Mouse (Mus musculus) hindbrain, embryonic 12.5 days (tissue): ENCODE measurements around the gene Proz. TPM values are rescaled to one million over a fixed set of nuclear protein-coding genes. Genes with fewer than 3 reads are reported as not detected.

Source experiments
- ATAC-seq: fragments of 200-750 bp; cut with Nextera tagmentation; 2 replicates; pipeline ENCODE4 v1.8.0; 2017; ENCODE audit warnings: moderate TSS enrichment; ENCODE audit not compliant: low FRiP score
- H3K27ac ChIP-seq: fragments of 300-500 bp; sonication (generic); 2 replicates; pipeline ENCODE4 v1.5.1; 2016; ENCODE audit warnings: mild to moderate bottlenecking
- H3K27me3 ChIP-seq: fragments of 300-500 bp; sonication (generic); 2 replicates; pipeline ENCODE4 v1.6.1; 2016; ENCODE audit warnings: mild to moderate bottlenecking
- H3K36me3 ChIP-seq: fragments of 300-500 bp; sonication (generic); 2 replicates; pipeline ENCODE4 v1.6.1; 2016; ENCODE audit warnings: mild to moderate bottlenecking
- H3K4me1 ChIP-seq: fragments of 300-500 bp; sonication (generic); 2 replicates; pipeline ENCODE4 v1.6.1; 2016
- H3K4me2 ChIP-seq: fragments of 300-500 bp; sonication (generic); replicated peaks from 2 replicates; pipeline ENCODE4 v1.6.1; 2016; ENCODE audit warnings: mild to moderate bottlenecking
- H3K4me3 ChIP-seq: fragments of 300-500 bp; sonication (generic); 2 replicates; pipeline ENCODE4 v1.5.1; 2016; ENCODE audit warnings: mild to moderate bottlenecking
- H3K9ac ChIP-seq: fragments of 300-500 bp; sonication (generic); 2 replicates; pipeline ENCODE4 v1.6.1; 2016; ENCODE audit warnings: mild to moderate bottlenecking, moderate library complexity
- H3K9me3 ChIP-seq: fragments of 300-500 bp; sonication (generic); replicated peaks from 2 replicates; pipeline ENCODE4 v1.6.1; 2016; ENCODE audit warnings: mild to moderate bottlenecking
- WGBS: fragments of 180-500 bp; shearing (Covaris S2); methylation state at CpG from one replicate; pipeline ENCODE4 v1.1.7; 2016; 5-methylcytosine and 5-hydroxymethylcytosine counted together
- polyA plus RNA-seq: library from polyadenylated mRNA; unstranded; fragments of >200 nt; fragmentation: Nextera tagmentation; extraction: Ambion mirVana; gene quantifications from 2 replicates; pipeline ENCODE4 v1.2.1, GENCODE M21; 2016

The Proz gene
- polyA plus RNA-seq, 1 experiment from 2014 or later, result 0.65 TPM

- Histone ChIP-seq H3K36me3 (0 out of 2 replicates have a peak, but pooled peaks cover 7% of the 10 kb centered on the region), H3K9ac (no peak overlapping the region), H3K27me3 (no peaks in the 10 kb centered on the region), H3K9me3 (no peaks in the 10 kb centered on the region), H3K4me3 (no peak overlapping the region), H3K4me1 (peaks cover 19% of the 10 kb centered on the region), H3K4me2 (no peak overlapping the region), H3K27ac (no peak overlapping the region)
- 84% methylated on average over 1 of the region's 1 CpGs for WGBS
- ATAC-seq, result no peak
Observed at GRCm38 (mm10) chr8:13109416-13109960, 48.8 kb downstream of the Proz start.

GRCm38 (mm10) chr8:13111917-13112316 lies 51.2 kb downstream of the Proz start:
- 87% methylated on average over 11 of the region's 11 CpGs for WGBS
- ATAC-seq, result no peak
- Histone ChIP-seq H3K4me1 (peaks cover 9% of the 10 kb centered on the region), H3K27ac (no peak overlapping the region), H3K36me3 (0 out of 2 replicates have a peak, but pooled peaks cover 11% of the 10 kb centered on the region), H3K4me2 (no peak overlapping the region), H3K9me3 (no peaks in the 10 kb centered on the region), H3K4me3 (no peak overlapping the region), H3K9ac (no peak overlapping the region), H3K27me3 (no peaks in the 10 kb centered on the region)

GRCm38 (mm10) chr8:13113232-13113631 lies 52.5 kb downstream of the Proz start:
- Histone ChIP-seq H3K4me3 (no peak overlapping the region), H3K36me3 (peaks cover 20% of the 10 kb centered on the region; the same call in 1 of the 2 replicates), H3K9ac (no peak overlapping the region), H3K4me2 (no peak overlapping the region), H3K9me3 (no peaks in the 10 kb centered on the region), H3K27me3 (no peaks in the 10 kb centered on the region), H3K4me1 (peaks cover 4% of the 10 kb centered on the region; the same call in 1 of the 2 replicates), H3K27ac (no peak overlapping the region)
- no peak for ATAC-seq
- 92% methylated on average over 4 of the region's 4 CpGs for WGBS

GRCm38 (mm10) chr8:13117096-13117495 lies 56.4 kb downstream of the Proz start:
- 80% methylated on average over 2 of the region's 2 CpGs for WGBS
- no peak overlapping the region for H3K4me2 ChIP-seq
- H3K36me3 ChIP-seq, result peaks cover 38% of the 10 kb centered on the region
- ATAC-seq, result no peak
- H3K27ac ChIP-seq, result no peak overlapping the region
- no peaks in the 10 kb centered on the region for H3K9me3 ChIP-seq
- no peak overlapping the region for H3K9ac ChIP-seq
- H3K4me1 ChIP-seq, result no peaks in the 10 kb centered on the region
- no peaks in the 10 kb centered on the region for H3K27me3 ChIP-seq
- H3K4me3 ChIP-seq, result no peak overlapping the region

- Histone ChIP-seq H3K4me3 (no peak overlapping the region), H3K27ac (no peak overlapping the region), H3K27me3 (no peaks in the 10 kb centered on the region), H3K9ac (no peak overlapping the region), H3K36me3 (peaks cover 49% of the 10 kb centered on the region), H3K4me2 (no peak overlapping the region), H3K4me1 (no peaks in the 10 kb centered on the region), H3K9me3 (no peaks in the 10 kb centered on the region)
- 86% methylated on average over 3 of the region's 3 CpGs for WGBS
- no peak for ATAC-seq
Observed at GRCm38 (mm10) chr8:13118516-13118915, 57.8 kb downstream of the Proz start.

GRCm38 (mm10) chr8:13120882-13121665 lies 60.4 kb downstream of the Proz start:
- 81% methylated on average over 7 of the region's 7 CpGs for WGBS
- Histone ChIP-seq H3K9me3 (no peaks in the 10 kb centered on the region), H3K4me2 (no peak overlapping the region), H3K27ac (no peak overlapping the region), H3K9ac (no peak overlapping the region), H3K4me1 (no peaks in the 10 kb centered on the region), H3K27me3 (no peaks in the 10 kb centered on the region), H3K4me3 (no peak overlapping the region), H3K36me3 (peaks cover 57% of the 10 kb centered on the region)
- no peak for ATAC-seq

- no peak overlapping the region for H3K9ac ChIP-seq
- no peak overlapping the region for H3K4me3 ChIP-seq
- no peak overlapping the region for H3K27ac ChIP-seq
- H3K27me3 ChIP-seq, result no peaks in the 10 kb centered on the region
- ATAC-seq, result no peak
- peaks cover 69% of the 10 kb centered on the region for H3K36me3 ChIP-seq
- WGBS, result 94% methylated on average over 7 of the region's 7 CpGs
- H3K9me3 ChIP-seq, result no peaks in the 10 kb centered on the region
- no peaks in the 10 kb centered on the region for H3K4me1 ChIP-seq
- H3K4me2 ChIP-seq, result no peak overlapping the region
Observed at GRCm38 (mm10) chr8:13122887-13123421, 62.2 kb downstream of the Proz start.

GRCm38 (mm10) chr8:13124897-13125296 lies 64.2 kb downstream of the Proz start:
- Histone ChIP-seq H3K4me1 (no peaks in the 10 kb centered on the region), H3K9me3 (no peaks in the 10 kb centered on the region), H3K27me3 (no peaks in the 10 kb centered on the region), H3K36me3 (peaks cover 72% of the 10 kb centered on the region), H3K4me3 (no peak overlapping the region), H3K9ac (no peak overlapping the region), H3K27ac (no peak overlapping the region), H3K4me2 (no peak overlapping the region)
- 93% methylated on average over 8 of the region's 8 CpGs for WGBS
- no peak for ATAC-seq

Other genes starting within 250 kb of the Proz start
- gene Mcf2l, start 187.1 kb upstream of the Proz start, polyA plus RNA-seq, result 98.3 TPM in 2 replicates
- not detected in 2 replicates for gene F7, start 34.9 kb upstream of the Proz start, polyA plus RNA-seq
- 0.59 and 0.66 TPM in 2 replicates for gene F10, start 23.6 kb upstream of the Proz start, polyA plus RNA-seq
- gene Pcid2, start 44.5 kb downstream of the Proz start, polyA plus RNA-seq, result 51.3 and 59.3 TPM in 2 replicates
- 92.1 and 95.5 TPM in 2 replicates for gene Cul4a, start 44.7 kb downstream of the Proz start, polyA plus RNA-seq
- 276 and 280 TPM in 2 replicates for gene Lamp1, start 98.2 kb downstream of the Proz start, polyA plus RNA-seq
- 9.2 and 10.8 TPM in 2 replicates for gene Grtp1, start 139.7 kb downstream of the Proz start, polyA plus RNA-seq
- 0.25 and 0.40 TPM in 2 replicates for gene Adprhl1, start 193.2 kb downstream of the Proz start, polyA plus RNA-seq
- 30.6 and 32.4 TPM in 2 replicates for gene Dcun1d2, start 227.2 kb downstream of the Proz start, polyA plus RNA-seq
- 49.5 and 59.4 TPM in 2 replicates for gene Tmco3, start 227.3 kb downstream of the Proz start, polyA plus RNA-seq